Mouse (Mus musculus): Measurements from ENCODE around the gene Zfp951. TPM values are rescaled to one million over a fixed set of nuclear protein-coding genes. Genes with fewer than 3 reads are reported as not detected.

Gene Zfp951
- 7.8 TPM for polyA plus RNA-seq (2017; shearing (Covaris generic))

DNA sequence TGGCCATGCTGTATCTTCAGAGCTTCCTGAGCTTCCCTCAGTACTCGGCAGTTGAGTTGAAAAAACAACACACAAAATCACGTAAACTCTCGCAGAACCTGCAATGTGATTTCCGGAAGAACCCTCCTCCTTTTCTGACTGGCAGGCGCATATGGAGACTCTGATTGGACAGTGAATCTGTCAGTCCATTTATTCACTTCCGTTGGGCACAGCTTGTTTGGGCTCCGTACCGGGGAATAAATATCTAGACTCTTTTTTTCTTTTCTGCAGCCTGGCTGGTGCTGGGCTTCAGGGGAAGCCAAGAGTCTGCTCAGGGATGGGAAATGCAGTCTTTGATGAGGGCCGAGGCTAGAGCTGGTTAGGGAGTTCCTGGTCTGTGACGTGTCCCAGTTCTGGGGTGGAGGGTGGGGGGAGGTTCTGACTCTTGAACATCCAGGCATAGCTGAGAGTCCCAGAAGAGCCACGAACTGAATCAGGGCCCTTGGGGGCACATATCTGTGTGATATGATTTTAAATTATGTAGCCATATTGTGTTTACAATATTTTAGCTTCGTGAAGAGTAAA lies at the start of gene Zfp951:
Gene Zfp951, minus strand, starts transcription at position 109 of the 564 bp plus-strand sequence.

Other genes with a start within 250 kb of the Zfp951 start
- gene Abcg3, start 122.6 kb upstream of the Zfp951 start, polyA plus RNA-seq (2017; shearing (Covaris generic)) = 11.4 TPM

Data from effector memory CD4-positive, alpha-beta T cell, adult 7 months (primary cell).